Mouse (Mus musculus) brain, embryonic 14.5 days (tissue): ENCODE measurements around the gene Nbl1.
A peak's percentile ranks its signal among the peaks of the same experiment; 100 is the strongest.

Experiments
- CTCF ChIP-seq: fragments of 200-500 bp; IDR thresholded peaks from 2 replicates; pipeline ENCODE4 v1.5.1; 2012; ENCODE audit warnings: inconsistent platforms, mild to moderate bottlenecking, moderate library complexity, borderline replicate concordance; ENCODE audit not compliant: insufficient read depth, insufficient read length; ENCODE audit errors: extremely low read depth
- POLR2A ChIP-seq: fragments of 200-500 bp; IDR thresholded peaks from 2 replicates; pipeline ENCODE4 v1.6.1; 2012; ENCODE audit warnings: mild to moderate bottlenecking, inconsistent platforms, borderline replicate concordance; ENCODE audit not compliant: poor library complexity, insufficient read depth, insufficient read length, severe bottlenecking; ENCODE audit errors: extremely low read depth

GRCm38 (mm10) chr4:139078313-139078712, 14.5 kb downstream of the Nbl1 start:
- TF ChIP-seq POLR2A (no peak), CTCF (peak; percentile 56; the same call in 1 of the 2 replicates)
